Mouse (Mus musculus): Measurements from ENCODE around the gene Pus10. TPM values are rescaled to one million over a fixed set of nuclear protein-coding genes. Genes with fewer than 3 reads are reported as not detected.

Pus10 gene
- polyA plus RNA-seq, 1 experiment from 2014 or later = 17.0 TPM

DNA sequence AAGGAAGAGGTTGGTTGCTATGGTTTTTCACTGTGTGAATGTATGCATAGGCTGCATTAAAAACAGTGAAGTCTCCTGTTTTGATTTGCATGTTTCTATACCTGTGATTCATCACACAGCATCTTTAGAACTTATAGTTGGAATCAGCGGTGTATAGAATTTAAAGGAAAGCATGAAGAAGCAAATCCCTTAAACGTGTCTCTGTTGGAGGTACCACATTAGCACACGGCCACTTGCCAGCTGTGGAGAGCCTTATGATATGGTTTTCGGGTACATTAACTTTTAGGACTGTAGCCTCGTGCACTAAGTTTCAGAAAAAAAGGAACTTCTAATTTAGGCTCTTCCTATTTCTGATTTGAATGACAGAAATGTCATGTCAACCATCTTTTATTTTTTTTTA, 17.1 kb downstream of the Pus10 start:
- Histone ChIP-seq H3K9me3 (ENCODE audit: control insufficient read depth, low read length) (no peaks in the 10 kb centered on the region), H3K9ac (replicated peaks; ENCODE audit: low read depth, low read length) (no peak overlapping the region), H3K4me1 (replicated peaks; ENCODE audit: control insufficient read depth, insufficient read depth, low read length) (no peaks in the 10 kb centered on the region), H3K27me3 (replicated peaks; ENCODE audit: control insufficient read depth, insufficient read depth, low read length) (no peaks in the 10 kb centered on the region), H3K36me3 (ENCODE audit: control insufficient read depth, insufficient read depth) (peaks cover 3% of the 10 kb centered on the region; the same call in 1 of the 2 replicates), H3K27ac (ENCODE audit: low read length) (no peak overlapping the region), H3K4me3 (replicated peaks; ENCODE audit: low read length) (no peak overlapping the region), H3K4me2 (ENCODE audit: low read length) (no peak overlapping the region)
- 86% methylated on average over 5 of the region's 5 CpGs for WGBS
- no peak for ATAC-seq

DNA sequence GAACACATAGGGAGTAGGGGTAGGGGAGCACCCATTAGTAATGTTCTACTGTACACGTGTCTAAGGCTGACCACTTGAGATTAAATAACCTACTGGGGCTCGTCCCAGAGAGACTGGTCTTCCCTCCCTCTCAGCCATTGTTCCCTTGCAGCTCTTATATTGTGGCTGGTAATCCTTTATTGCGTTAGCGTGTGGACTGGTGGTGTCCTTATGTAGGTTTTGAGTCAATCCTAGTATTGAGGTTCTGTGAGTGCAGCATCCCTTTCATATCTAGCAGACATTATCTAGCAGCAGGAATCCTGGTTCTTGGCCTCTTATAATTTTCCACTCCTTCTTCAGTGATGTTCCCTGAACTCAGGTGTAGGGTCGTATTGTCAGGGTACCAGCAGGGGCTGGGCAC, 21.2 kb downstream of the Pus10 start:
- H3K27me3 ChIP-seq (replicated peaks; ENCODE audit: control insufficient read depth, insufficient read depth, low read length) = no peaks in the 10 kb centered on the region
- 84% methylated on average over 5 of the region's 5 CpGs for WGBS
- no peak for ATAC-seq

DNA sequence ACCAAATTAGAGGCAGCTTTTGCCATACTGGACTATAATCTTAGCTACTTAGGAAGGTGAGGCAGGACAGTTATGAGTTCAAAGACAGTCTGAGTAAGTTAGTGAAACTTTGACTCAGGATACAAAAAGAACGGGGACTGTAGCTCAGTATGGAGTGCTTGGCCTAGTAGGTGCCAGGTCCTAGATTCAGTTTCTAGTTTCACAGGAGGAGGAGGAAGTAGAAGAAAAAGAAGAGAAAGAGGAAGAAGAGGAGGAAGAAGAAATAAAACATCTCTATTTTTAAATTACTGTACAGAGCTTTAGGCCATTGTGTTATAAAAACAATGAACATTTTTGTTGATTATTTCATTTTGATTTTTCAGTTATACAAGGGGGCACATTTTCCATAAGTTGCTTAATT, 22.6 kb downstream of the Pus10 start:
- no peaks in the 10 kb centered on the region for H3K36me3 ChIP-seq (ENCODE audit: control insufficient read depth, insufficient read depth)
- WGBS = 93% methylated on average over 1 of the region's 1 CpGs
- H3K4me2 ChIP-seq (ENCODE audit: low read length) = no peak overlapping the region
- no peak overlapping the region for H3K4me3 ChIP-seq (replicated peaks; ENCODE audit: low read length)
- ATAC-seq = no peak
- no peak overlapping the region for H3K27ac ChIP-seq (ENCODE audit: low read length)
- no peaks in the 10 kb centered on the region for H3K9me3 ChIP-seq (ENCODE audit: control insufficient read depth, low read length)
- no peaks in the 10 kb centered on the region for H3K4me1 ChIP-seq (replicated peaks; ENCODE audit: control insufficient read depth, insufficient read depth, low read length)
- no peaks in the 10 kb centered on the region for H3K27me3 ChIP-seq (replicated peaks; ENCODE audit: control insufficient read depth, insufficient read depth, low read length)
- H3K9ac ChIP-seq (replicated peaks; ENCODE audit: low read depth, low read length) = no peak overlapping the region

More for the DNA sequence above, 21.2 kb downstream of the Pus10 start:
- no peak overlapping the region for H3K9ac ChIP-seq (replicated peaks; ENCODE audit: low read depth, low read length)
- no peak overlapping the region for H3K4me2 ChIP-seq (ENCODE audit: low read length)
- H3K27ac ChIP-seq (ENCODE audit: low read length) = no peak overlapping the region
- H3K4me3 ChIP-seq (replicated peaks; ENCODE audit: low read length) = no peak overlapping the region
- no peaks in the 10 kb centered on the region for H3K4me1 ChIP-seq (replicated peaks; ENCODE audit: control insufficient read depth, insufficient read depth, low read length)
- no peaks in the 10 kb centered on the region; the same call in 1 of the 2 replicates for H3K36me3 ChIP-seq (ENCODE audit: control insufficient read depth, insufficient read depth)
- H3K9me3 ChIP-seq (ENCODE audit: control insufficient read depth, low read length) = no peaks in the 10 kb centered on the region

DNA sequence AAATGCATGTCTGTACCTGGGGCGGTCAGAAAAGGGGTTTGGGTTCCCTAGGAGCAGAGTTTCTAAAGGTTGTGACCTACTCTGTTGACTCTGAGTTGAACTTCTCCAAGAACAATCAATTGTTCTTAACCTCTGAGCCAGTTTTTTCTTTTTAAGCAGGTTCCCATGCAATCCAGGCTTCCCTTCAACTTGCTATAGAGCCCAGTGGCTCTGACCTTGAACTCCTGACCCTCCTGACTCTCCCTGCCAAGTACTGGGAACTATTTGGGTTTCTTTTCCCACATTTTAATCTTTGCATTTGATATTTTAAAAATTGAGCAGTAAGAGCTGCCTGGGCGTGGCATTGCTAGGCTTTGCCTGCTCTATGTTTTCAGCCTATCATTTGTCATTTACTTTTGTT, 27.8 kb downstream of the Pus10 start:
- H3K27ac ChIP-seq (ENCODE audit: low read length) = no peak overlapping the region
- H3K4me1 ChIP-seq (replicated peaks; ENCODE audit: control insufficient read depth, insufficient read depth, low read length) = no peaks in the 10 kb centered on the region
- no peak overlapping the region for H3K4me2 ChIP-seq (ENCODE audit: low read length)
- no peak for ATAC-seq
- 97% methylated on average over 2 of the region's 2 CpGs for WGBS
- no peaks in the 10 kb centered on the region for H3K27me3 ChIP-seq (replicated peaks; ENCODE audit: control insufficient read depth, insufficient read depth, low read length)
- H3K9me3 ChIP-seq (ENCODE audit: control insufficient read depth, low read length) = no peaks in the 10 kb centered on the region
- H3K4me3 ChIP-seq (replicated peaks; ENCODE audit: low read length) = no peak overlapping the region
- no peak overlapping the region for H3K9ac ChIP-seq (replicated peaks; ENCODE audit: low read depth, low read length)
- no peaks in the 10 kb centered on the region for H3K36me3 ChIP-seq (ENCODE audit: control insufficient read depth, insufficient read depth)

DNA sequence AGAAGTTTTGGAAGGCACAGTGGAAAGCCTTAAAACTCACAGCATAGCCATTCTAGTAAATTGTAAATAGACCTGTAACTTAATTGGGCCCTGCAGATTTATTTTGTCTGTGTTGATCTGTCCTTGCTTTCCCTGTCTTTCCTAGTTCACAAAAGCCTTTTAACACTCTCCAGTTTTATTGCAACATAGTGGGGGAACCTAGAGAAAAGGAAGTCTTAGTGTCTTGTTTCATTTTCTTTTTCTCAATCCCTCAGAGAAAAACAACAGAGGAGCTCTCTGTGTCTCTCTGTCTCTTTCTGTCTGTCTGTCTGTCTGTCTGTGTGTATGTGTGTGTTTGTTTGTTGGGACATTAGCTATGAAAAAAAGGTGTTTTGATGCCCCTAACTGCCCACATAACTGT, 30.4 kb downstream of the Pus10 start:
- no peaks in the 10 kb centered on the region for H3K9me3 ChIP-seq (ENCODE audit: control insufficient read depth, low read length)

DNA sequence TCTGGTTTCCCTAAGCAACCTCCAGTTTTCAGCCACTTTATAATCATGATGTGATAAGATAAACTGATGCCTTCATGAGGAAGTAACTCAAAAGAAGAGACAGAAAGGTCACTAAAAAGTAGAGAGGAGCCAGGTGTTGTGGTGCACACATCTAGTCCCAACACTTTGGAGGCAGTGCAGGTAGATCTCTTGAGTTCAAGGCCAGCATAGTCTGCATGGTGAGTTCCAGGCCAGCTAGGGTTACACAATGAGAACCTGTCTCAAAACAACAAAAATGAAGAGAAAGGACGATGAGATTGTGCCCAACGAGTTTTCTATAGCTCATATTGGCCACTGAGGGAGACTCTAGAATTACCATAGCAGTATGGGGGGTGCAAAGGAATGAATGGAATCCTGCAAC, 33.1 kb downstream of the Pus10 start:
- no peak overlapping the region for H3K27ac ChIP-seq (ENCODE audit: low read length)
- 0 out of 2 replicates have a peak, but pooled peaks cover 2% of the 10 kb centered on the region for H3K36me3 ChIP-seq (ENCODE audit: control insufficient read depth, insufficient read depth)
- no peak overlapping the region for H3K4me3 ChIP-seq (replicated peaks; ENCODE audit: low read length)
- no peaks in the 10 kb centered on the region for H3K4me1 ChIP-seq (replicated peaks; ENCODE audit: control insufficient read depth, insufficient read depth, low read length)
- no peak overlapping the region for H3K4me2 ChIP-seq (ENCODE audit: low read length)
- no peaks in the 10 kb centered on the region for H3K27me3 ChIP-seq (replicated peaks; ENCODE audit: control insufficient read depth, insufficient read depth, low read length)
- ATAC-seq = no peak
- 62% methylated on average over 2 of the region's 2 CpGs for WGBS
- no peak overlapping the region for H3K9ac ChIP-seq (replicated peaks; ENCODE audit: low read depth, low read length)
- H3K9me3 ChIP-seq (ENCODE audit: control insufficient read depth, low read length) = no peaks in the 10 kb centered on the region

More for the DNA sequence above, 30.4 kb downstream of the Pus10 start:
- Histone ChIP-seq H3K27me3 (replicated peaks; ENCODE audit: control insufficient read depth, insufficient read depth, low read length) (no peaks in the 10 kb centered on the region), H3K36me3 (ENCODE audit: control insufficient read depth, insufficient read depth) (no peaks in the 10 kb centered on the region), H3K4me2 (ENCODE audit: low read length) (no peak overlapping the region), H3K27ac (ENCODE audit: low read length) (no peak overlapping the region), H3K4me1 (replicated peaks; ENCODE audit: control insufficient read depth, insufficient read depth, low read length) (no peaks in the 10 kb centered on the region), H3K4me3 (replicated peaks; ENCODE audit: low read length) (no peak overlapping the region), H3K9ac (replicated peaks; ENCODE audit: low read depth, low read length) (no peak overlapping the region)
- ATAC-seq = no peak

DNA sequence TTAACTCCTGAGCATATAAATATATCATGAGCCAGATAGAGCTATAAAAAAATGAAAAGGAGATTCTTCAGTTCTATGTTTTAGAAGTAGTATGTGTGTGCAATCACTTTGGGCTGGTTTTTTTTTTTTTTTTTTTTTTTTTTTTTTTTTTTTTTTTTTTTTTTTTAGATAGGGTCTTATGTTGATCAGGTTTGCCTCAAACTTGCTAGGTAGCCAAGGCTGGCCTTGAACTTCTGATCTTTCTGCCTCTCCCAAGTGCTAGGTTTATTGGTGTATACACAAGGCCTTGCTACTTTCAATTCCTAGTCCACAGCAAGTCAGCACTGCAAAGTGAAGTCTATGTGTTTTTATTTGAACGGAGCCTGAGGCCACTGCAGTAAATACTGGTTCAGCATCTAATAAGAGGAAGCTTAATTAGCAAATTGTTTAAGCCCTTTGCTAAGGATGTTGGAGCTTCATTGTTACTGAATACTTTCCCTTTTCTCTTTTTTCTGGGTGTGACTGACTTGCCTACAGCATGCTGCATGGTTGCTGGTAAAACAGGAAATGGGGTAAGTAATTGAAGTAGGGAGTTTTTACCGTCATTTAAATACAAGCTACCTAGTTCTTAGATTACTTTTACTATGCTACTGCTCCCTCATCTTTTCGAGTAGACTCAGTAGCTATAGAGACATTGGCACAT, 34.1 kb downstream of the Pus10 start:
- Histone ChIP-seq H3K36me3 (ENCODE audit: control insufficient read depth, insufficient read depth) (0 out of 2 replicates have a peak, but pooled peaks cover 2% of the 10 kb centered on the region), H3K4me2 (ENCODE audit: low read length) (no peak overlapping the region), H3K9me3 (ENCODE audit: control insufficient read depth, low read length) (no peaks in the 10 kb centered on the region), H3K4me3 (replicated peaks; ENCODE audit: low read length) (no peak overlapping the region), H3K4me1 (replicated peaks; ENCODE audit: control insufficient read depth, insufficient read depth, low read length) (no peaks in the 10 kb centered on the region), H3K27me3 (replicated peaks; ENCODE audit: control insufficient read depth, insufficient read depth, low read length) (no peaks in the 10 kb centered on the region), H3K9ac (replicated peaks; ENCODE audit: low read depth, low read length) (no peak overlapping the region), H3K27ac (ENCODE audit: low read length) (no peak overlapping the region)
- WGBS = 63% methylated on average over 3 of the region's 3 CpGs
- ATAC-seq = no peak

DNA sequence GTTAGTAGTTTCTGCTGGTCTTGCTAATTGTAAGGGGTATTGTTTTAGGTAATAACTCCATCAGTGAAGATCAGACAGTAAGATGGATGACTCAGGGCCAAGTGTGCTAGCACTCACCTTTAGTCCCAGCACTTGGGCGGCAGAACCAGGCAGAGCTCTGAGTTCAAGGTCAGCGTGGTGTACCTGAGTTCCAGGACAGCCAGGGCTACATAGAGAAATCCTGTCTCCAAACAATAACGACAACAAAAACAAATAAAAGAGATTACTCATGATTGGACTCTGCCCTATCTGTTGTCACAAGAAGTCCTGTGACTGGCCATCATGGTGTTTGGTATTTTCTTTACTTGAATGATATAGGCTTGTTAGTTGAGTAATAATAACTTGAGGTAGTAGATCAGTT, 36.4 kb downstream of the Pus10 start:
- Histone ChIP-seq H3K9me3 (ENCODE audit: control insufficient read depth, low read length) (no peaks in the 10 kb centered on the region), H3K4me1 (replicated peaks; ENCODE audit: control insufficient read depth, insufficient read depth, low read length) (no peaks in the 10 kb centered on the region)

DNA sequence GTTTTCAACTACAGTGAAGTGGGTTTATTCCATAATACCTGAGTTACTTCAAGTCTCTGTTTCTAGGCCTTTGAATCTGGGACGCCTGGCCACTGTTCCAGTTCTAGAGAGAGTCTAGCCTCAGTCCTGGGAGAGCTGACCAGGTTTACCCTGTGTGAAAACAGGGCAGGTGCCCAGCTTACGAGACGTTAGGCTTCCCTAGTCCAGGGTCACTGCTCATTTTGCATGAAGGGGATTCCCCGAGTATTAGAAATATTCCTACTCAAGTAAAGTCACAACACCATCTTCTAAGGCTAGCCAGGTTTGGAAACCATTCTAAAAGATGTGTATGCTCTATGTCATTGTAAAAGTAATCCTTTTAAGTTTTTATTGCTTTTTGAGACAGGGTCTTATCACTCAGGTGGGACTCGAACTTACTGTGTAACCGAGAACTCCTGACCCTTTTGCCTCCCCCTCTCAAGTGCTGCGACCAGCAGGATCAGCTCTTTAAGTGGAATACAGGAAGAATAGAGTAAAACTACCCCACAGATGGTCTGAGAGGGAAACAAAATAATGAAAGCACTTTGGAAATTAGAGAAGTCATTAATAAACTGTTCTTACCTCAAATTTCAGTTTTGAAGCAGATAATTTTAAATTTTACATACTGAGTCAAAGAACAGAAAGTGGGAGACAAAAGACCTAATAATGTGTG, 39.3 kb downstream of the Pus10 start:
- no peak for ATAC-seq
- Histone ChIP-seq H3K9ac (replicated peaks; ENCODE audit: low read depth, low read length) (no peak overlapping the region), H3K4me2 (ENCODE audit: low read length) (no peak overlapping the region), H3K27me3 (replicated peaks; ENCODE audit: control insufficient read depth, insufficient read depth, low read length) (no peaks in the 10 kb centered on the region), H3K9me3 (ENCODE audit: control insufficient read depth, low read length) (no peaks in the 10 kb centered on the region), H3K27ac (ENCODE audit: low read length) (no peak overlapping the region), H3K4me1 (replicated peaks; ENCODE audit: control insufficient read depth, insufficient read depth, low read length) (no peaks in the 10 kb centered on the region), H3K4me3 (replicated peaks; ENCODE audit: low read length) (no peak overlapping the region), H3K36me3 (ENCODE audit: control insufficient read depth, insufficient read depth) (peaks cover 4% of the 10 kb centered on the region; the same call in 1 of the 2 replicates)
- WGBS = 81% methylated on average over 7 of the region's 7 CpGs

More for the DNA sequence above, 36.4 kb downstream of the Pus10 start:
- no peak overlapping the region for H3K27ac ChIP-seq (ENCODE audit: low read length)
- no peaks in the 10 kb centered on the region for H3K27me3 ChIP-seq (replicated peaks; ENCODE audit: control insufficient read depth, insufficient read depth, low read length)
- no peak for ATAC-seq
- WGBS = 94% methylated on average over 3 of the region's 3 CpGs
- H3K9ac ChIP-seq (replicated peaks; ENCODE audit: low read depth, low read length) = no peak overlapping the region
- H3K36me3 ChIP-seq (ENCODE audit: control insufficient read depth, insufficient read depth) = 0 out of 2 replicates have a peak, but pooled peaks cover 2% of the 10 kb centered on the region
- no peak overlapping the region for H3K4me2 ChIP-seq (ENCODE audit: low read length)
- no peak overlapping the region for H3K4me3 ChIP-seq (replicated peaks; ENCODE audit: low read length)

Measured in forebrain, embryonic 16.5 days (tissue).